Mouse (Mus musculus) brown adipose tissue, adult 24 weeks (tissue): ENCODE measurements around the gene Olfr1175-ps. TPM values are rescaled to one million over a fixed set of nuclear protein-coding genes. Genes with fewer than 3 reads are reported as not detected.

ENCODE experiments used
- H3K27ac ChIP-seq: fragments of 200-500 bp; replicated peaks from 2 replicates; pipeline ENCODE4 v1.5.1; 2012; ENCODE audit warnings: low read depth, mild to moderate bottlenecking, low read length
- H3K4me1 ChIP-seq: fragments of 200-500 bp; 2 replicates; pipeline ENCODE4 v1.6.1; 2012; ENCODE audit warnings: low read length, mixed read lengths; ENCODE audit not compliant: control insufficient read depth, insufficient read depth, insufficient read length
- H3K4me3 ChIP-seq: fragments of 200-500 bp; 2 replicates; pipeline ENCODE4 v1.5.1; 2012; ENCODE audit warnings: low read depth, mild to moderate bottlenecking, low read length, moderate library complexity; ENCODE audit not compliant: insufficient read depth
- polyA plus RNA-seq: library from polyadenylated mRNA; stranded (reverse); fragments of >200 nt; gene quantifications from 2 replicates; pipeline ENCODE4 v1.2.4, GENCODE M21; 2012; ENCODE audit not compliant: missing spikeins, insufficient read depth, insufficient read length

Olfr1175-ps gene
- not detected in 2 replicates for polyA plus RNA-seq

GRCm38 (mm10) chr2:88327115-88327514, at the start of gene Olfr1175-ps:
Gene Olfr1175-ps (minus strand): TSS chr2:88327215.
- Histone ChIP-seq H3K4me3 (no peak within 1 kb of the TSS), H3K27ac (no peak within 1 kb of the TSS), H3K4me1 (no peaks in the 10 kb centered on the region)

DNA sequence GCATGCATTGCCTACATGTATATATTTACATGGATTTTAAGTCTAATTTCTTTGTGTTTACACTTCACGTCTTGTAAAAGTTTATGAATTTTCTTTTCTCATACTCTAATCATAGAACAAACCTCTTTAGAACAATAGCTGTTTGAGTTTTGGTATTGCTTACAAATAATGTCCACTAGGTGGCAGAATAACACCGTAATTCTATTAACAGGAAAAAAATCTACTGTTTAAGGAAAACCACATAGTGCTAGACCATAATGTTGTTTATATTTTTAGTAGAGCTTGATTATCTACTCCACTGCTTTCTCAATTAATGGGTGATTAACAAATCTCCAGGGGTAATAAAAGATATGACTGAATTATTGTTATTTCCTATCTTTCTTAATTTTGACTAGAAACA, 29.3 kb upstream of the Olfr1175-ps start:
- H3K27ac ChIP-seq: no peak overlapping the region
- H3K4me3 ChIP-seq: no peak overlapping the region
- H3K4me1 ChIP-seq: no peaks in the 10 kb centered on the region

GRCm38 (mm10) chr2:88346392-88346791, 19.4 kb upstream of the Olfr1175-ps start, which contains the start of gene Olfr1177-ps:
Gene Olfr1177-ps (minus strand): TSS chr2:88346492.
- H3K4me3 ChIP-seq: no peak within 1 kb of the TSS
- no peak within 1 kb of the TSS for H3K27ac ChIP-seq
- H3K4me1 ChIP-seq: no peaks in the 10 kb centered on the region

DNA sequence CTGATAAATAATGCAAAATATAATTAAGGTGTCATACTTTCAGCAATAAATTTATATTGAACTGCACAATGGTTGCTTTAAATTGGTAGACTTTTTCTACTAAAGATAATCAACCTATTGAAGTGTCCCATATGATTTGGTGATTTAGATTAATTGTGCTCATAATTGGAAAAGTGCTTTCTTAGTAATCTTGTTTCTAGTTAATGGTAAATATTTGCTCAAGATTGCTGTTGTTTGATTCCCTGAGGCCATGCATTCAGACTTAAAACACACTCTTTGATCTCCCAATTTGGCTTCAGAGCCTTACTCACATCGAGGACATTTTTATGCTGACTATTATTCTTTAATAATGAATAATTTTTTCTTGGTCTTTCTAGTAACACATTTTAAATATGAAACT, 9.4 kb upstream of the Olfr1175-ps start, which contains the start of gene Olfr1176:
TSS of gene Olfr1176 (plus strand) at position 301 of the 400 bp plus-strand sequence.
- Histone ChIP-seq H3K4me3 (no peak within 1 kb of the TSS), H3K27ac (no peak within 1 kb of the TSS), H3K4me1 (no peaks in the 10 kb centered on the region)

DNA sequence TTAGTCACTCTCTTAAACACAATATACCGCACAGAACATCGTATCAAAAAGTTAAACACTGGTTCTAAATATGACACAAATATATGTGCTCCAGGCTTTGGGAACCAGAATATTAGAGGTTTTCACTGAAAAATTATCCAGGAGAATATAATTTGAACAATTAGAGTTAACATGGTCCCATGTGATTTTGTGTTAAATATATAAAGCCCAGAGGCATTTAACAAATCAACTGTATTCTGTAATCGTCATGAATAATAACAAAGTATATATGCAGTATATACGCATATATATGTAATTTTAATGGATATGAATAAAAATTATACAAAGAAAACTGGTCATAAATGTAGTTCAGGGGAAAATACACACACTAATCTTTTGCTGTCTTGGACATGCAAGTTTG, 12.0 kb downstream of the Olfr1175-ps start, which contains the start of gene Olfr1174-ps:
TSS of gene Olfr1174-ps (minus strand) at position 101 of the 400 bp plus-strand sequence.
- H3K4me3 ChIP-seq: no peak within 1 kb of the TSS
- no peak within 1 kb of the TSS for H3K27ac ChIP-seq
- no peaks in the 10 kb centered on the region for H3K4me1 ChIP-seq

GRCm38 (mm10) chr2:88279775-88280174, 47.2 kb downstream of the Olfr1175-ps start, which contains the start of gene Olfr1173:
Gene Olfr1173 (minus strand): TSS chr2:88279875.
- no peaks in the 10 kb centered on the region for H3K4me1 ChIP-seq
- no peak within 1 kb of the TSS for H3K4me3 ChIP-seq
- no peak within 1 kb of the TSS for H3K27ac ChIP-seq

Other genes with a start within 250 kb of the Olfr1175-ps start
- not detected in 2 replicates for gene Olfr1164, start 233.2 kb downstream of the Olfr1175-ps start, polyA plus RNA-seq
- not detected in 2 replicates for gene Olfr1166, start 198.9 kb downstream of the Olfr1175-ps start, polyA plus RNA-seq
- not detected in 2 replicates for gene Olfr1167, start 172.0 kb downstream of the Olfr1175-ps start, polyA plus RNA-seq
- gene Olfr1168, start 145.3 kb downstream of the Olfr1175-ps start, polyA plus RNA-seq: not detected in 2 replicates
- not detected in 2 replicates for gene Olfr1170, start 98.9 kb downstream of the Olfr1175-ps start, polyA plus RNA-seq
- gene Olfr1173, start 47.3 kb downstream of the Olfr1175-ps start, polyA plus RNA-seq: not detected in 2 replicates
- not detected in 2 replicates for gene Olfr1174-ps, start 12.1 kb downstream of the Olfr1175-ps start, polyA plus RNA-seq
- gene Olfr1176, start 9.5 kb upstream of the Olfr1175-ps start, polyA plus RNA-seq: not detected in 2 replicates
- not detected in 2 replicates for gene Olfr1177-ps, start 19.3 kb upstream of the Olfr1175-ps start, polyA plus RNA-seq
- gene Olfr1178, start 59.8 kb upstream of the Olfr1175-ps start, polyA plus RNA-seq: not detected in 2 replicates
- gene Olfr1179, start 79.2 kb upstream of the Olfr1175-ps start, polyA plus RNA-seq: not detected in 2 replicates
- not detected in 2 replicates for gene Olfr1180, start 91.9 kb upstream of the Olfr1175-ps start, polyA plus RNA-seq
- gene Olfr1181, start 99.0 kb upstream of the Olfr1175-ps start, polyA plus RNA-seq: not detected in 2 replicates
- gene Gm13757, start 121.9 kb upstream of the Olfr1175-ps start, polyA plus RNA-seq: not detected in 2 replicates
- not detected in 2 replicates for gene Olfr1183, start 127.7 kb upstream of the Olfr1175-ps start, polyA plus RNA-seq
- not detected in 2 replicates for gene Olfr1184, start 156.4 kb upstream of the Olfr1175-ps start, polyA plus RNA-seq
- not detected in 2 replicates for gene Olfr1185-ps1, start 166.1 kb upstream of the Olfr1175-ps start, polyA plus RNA-seq
- not detected in 2 replicates for gene Olfr1186, start 191.3 kb upstream of the Olfr1175-ps start, polyA plus RNA-seq
- not detected in 2 replicates for gene Olfr1188, start 229.7 kb upstream of the Olfr1175-ps start, polyA plus RNA-seq